Mouse (Mus musculus) CH12.LX (cell line): ENCODE measurements around the gene Zfp609. TPM values are rescaled to one million over a fixed set of nuclear protein-coding genes. Genes with fewer than 3 reads are reported as not detected.

Experiments
- DNase-seq: peaks from one replicate; pipeline ENCODE4 v3.0.0-alpha.2; 2013; ENCODE audit errors: extremely low read depth
- H3K27ac ChIP-seq: 2 replicates; pipeline ENCODE4 v1.5.1; 2012; ENCODE audit warnings: low read depth, mild to moderate bottlenecking, control low read depth, moderate library complexity; ENCODE audit not compliant: insufficient read depth
- H3K27me3 ChIP-seq: replicated peaks from 2 replicates; pipeline ENCODE3; 2012; ENCODE audit warnings: inconsistent platforms
- H3K36me3 ChIP-seq, 2 experiments: replicated peaks in 1 of 2; 2 replicates each; pipeline versions ENCODE3 to v1.6.1; 2012; ENCODE audit warnings: inconsistent platforms in 1 of 2, low read length in 1 of 2, mild to moderate bottlenecking in 1 of 2, mixed read lengths in 1 of 2, moderate library complexity in 1 of 2; ENCODE audit not compliant: control insufficient read depth in 1 of 2, insufficient read depth in 1 of 2
- H3K4me1 ChIP-seq, 2 experiments: 2 replicates each; pipeline ENCODE4 v1.6.1; 2012; ENCODE audit warnings: inconsistent platforms in 1 of 2, moderate library complexity in 1 of 2; ENCODE audit not compliant: insufficient read depth in 2 of 2, control insufficient read depth in 1 of 2
- H3K4me2 ChIP-seq: 2 replicates; pipeline ENCODE4 v1.6.1; 2012; ENCODE audit warnings: low read depth, mild to moderate bottlenecking, control low read depth; ENCODE audit not compliant: poor library complexity, insufficient read depth, severe bottlenecking
- H3K4me3 ChIP-seq, 3 experiments: fragments of 150-350 bp in 1 of 3; sonication (generic) in 1 of 3; replicated peaks in 1 of 3; 2 replicates each; pipeline versions ENCODE3 to v1.5.1; 2011 to 2012; ENCODE audit warnings: low read depth in 2 of 3, low read length in 2 of 3, mild to moderate bottlenecking in 2 of 3, moderate library complexity in 2 of 3, control low read depth in 1 of 3, improper control_type of control experiment in 1 of 3, inconsistent platforms in 1 of 3, mixed read lengths in 1 of 3; ENCODE audit not compliant: poor library complexity in 1 of 3
- H3K79me2 ChIP-seq: replicated peaks from 2 replicates; pipeline ENCODE4 v1.6.1; 2012; ENCODE audit warnings: mild to moderate bottlenecking, moderate library complexity; ENCODE audit not compliant: control insufficient read depth, poor library complexity, insufficient read depth, severe bottlenecking; ENCODE audit errors: extremely low read depth
- H3K9ac ChIP-seq: 2 replicates; pipeline ENCODE4 v1.6.1; 2012; ENCODE audit warnings: low read depth, mild to moderate bottlenecking, control low read depth, moderate library complexity; ENCODE audit not compliant: insufficient read depth
- H3K9me3 ChIP-seq: replicated peaks from 2 replicates; pipeline ENCODE3; 2012; ENCODE audit warnings: low read length, inconsistent platforms, mixed read lengths
- CTCF ChIP-seq, 2 experiments: IDR thresholded peaks in 1 of 2; conservative IDR thresholded peaks in 1 of 2; 2 replicates each; pipeline ENCODE4 v1.5.1; 2011 to 2012; ENCODE audit warnings: low read depth in 2 of 2, low read length in 2 of 2, improper control_type of control experiment in 1 of 2, inconsistent platforms in 1 of 2, mild to moderate bottlenecking in 1 of 2, moderate library complexity in 1 of 2
- E2F4 ChIP-seq: IDR thresholded peaks from 2 replicates; pipeline ENCODE4 v1.6.1; 2011; ENCODE audit warnings: low read depth, low read length, improper control_type of control experiment; ENCODE audit not compliant: insufficient replicate concordance
- ELF1 ChIP-seq: IDR thresholded peaks from 2 replicates; pipeline ENCODE4 v1.6.1; 2014; ENCODE audit warnings: low read depth, mild to moderate bottlenecking, inconsistent platforms, low read length, improper control_type of control experiment
- EP300 ChIP-seq: IDR thresholded peaks from 2 replicates; pipeline ENCODE4 v1.6.1; 2011; ENCODE audit warnings: low read length, improper control_type of control experiment
- HCFC1 ChIP-seq: IDR thresholded peaks from 2 replicates; pipeline ENCODE4 v1.6.1; 2012; ENCODE audit warnings: low read depth, mild to moderate bottlenecking, inconsistent platforms, low read length, improper control_type of control experiment
- IRF4 ChIP-seq: IDR thresholded peaks from 2 replicates; pipeline ENCODE4 v1.6.1; 2014; ENCODE audit warnings: low read depth, mild to moderate bottlenecking, inconsistent platforms, low read length, improper control_type of control experiment
- MEF2A ChIP-seq: IDR thresholded peaks from 2 replicates; pipeline ENCODE4 v1.6.1; 2014; ENCODE audit warnings: low read depth, mild to moderate bottlenecking, inconsistent platforms, low read length, improper control_type of control experiment, borderline replicate concordance
- NELFE ChIP-seq: IDR thresholded peaks from 2 replicates; pipeline ENCODE4 v1.6.1; 2011; ENCODE audit warnings: low read depth, low read length, improper control_type of control experiment
- POLR2A ChIP-seq: IDR thresholded peaks from 2 replicates; pipeline ENCODE4 v1.6.1; 2011; ENCODE audit warnings: low read depth, mild to moderate bottlenecking, improper control_type of control experiment, low read length
- RAD21 ChIP-seq: IDR thresholded peaks from 2 replicates; pipeline ENCODE4 v1.6.1; 2011; ENCODE audit warnings: low read depth, mild to moderate bottlenecking, low read length, improper control_type of control experiment, moderate library complexity
- SMC3 ChIP-seq: IDR thresholded peaks from 2 replicates; pipeline ENCODE4 v1.6.1; 2011; ENCODE audit warnings: low read depth, low read length, improper control_type of control experiment
- TBP ChIP-seq: conservative IDR thresholded peaks from 2 replicates; pipeline ENCODE4 v1.6.1; 2011; ENCODE audit warnings: low read depth, low read length, improper control_type of control experiment
- USF2 ChIP-seq: conservative IDR thresholded peaks from 2 replicates; pipeline ENCODE4 v1.6.1; 2011; ENCODE audit warnings: low read depth, low read length, improper control_type of control experiment
- ZC3H11A ChIP-seq: IDR thresholded peaks from 2 replicates; pipeline ENCODE4 v1.6.1; 2012; ENCODE audit warnings: low read depth, mild to moderate bottlenecking, inconsistent platforms, low read length, improper control_type of control experiment
- dilution Hi-C: fragments of 300-500 bp; cut with MboI; formaldehyde crosslinking; loops from 2 replicates; pipeline ENCODE4 v1.14.3; 2020; ENCODE audit warnings: low sequenced_read_pairs; ENCODE audit not compliant: extremely low pct_unique_long_range_greater_than_20kb, extremely low pct_ligation_motif_present
- in situ Hi-C: fragments of 300-500 bp; cut with MboI; formaldehyde crosslinking; loops from 3 replicates; pipeline ENCODE4 v1.14.3; 2019; ENCODE audit warnings: low sequenced_read_pairs, low pct_ligation_motif_present, low pct_unique_long_range_greater_than_20kb, mixed read lengths
- polyA plus RNA-seq: library from polyadenylated mRNA; unstranded; fragments of >175 nt; gene quantifications from 2 replicates; pipeline ENCODE4 v1.2.1, GENCODE M21; 2012; ENCODE audit warnings: low read depth; ENCODE audit not compliant: insufficient read length
- total RNA-seq, 2 experiments: library from RNA; depleted of rRNA; stranded (reverse); fragments of 300-350 nt in 1 of 2; fragments of >200 nt in 1 of 2; gene quantifications; 2 replicates each; pipeline ENCODE4 v1.2.3; 2012 to 2014

The Zfp609 gene
- total and polyA plus RNA-seq, 3 experiments, result 1.2 to 15.4 (median 3.2) TPM

DNA sequence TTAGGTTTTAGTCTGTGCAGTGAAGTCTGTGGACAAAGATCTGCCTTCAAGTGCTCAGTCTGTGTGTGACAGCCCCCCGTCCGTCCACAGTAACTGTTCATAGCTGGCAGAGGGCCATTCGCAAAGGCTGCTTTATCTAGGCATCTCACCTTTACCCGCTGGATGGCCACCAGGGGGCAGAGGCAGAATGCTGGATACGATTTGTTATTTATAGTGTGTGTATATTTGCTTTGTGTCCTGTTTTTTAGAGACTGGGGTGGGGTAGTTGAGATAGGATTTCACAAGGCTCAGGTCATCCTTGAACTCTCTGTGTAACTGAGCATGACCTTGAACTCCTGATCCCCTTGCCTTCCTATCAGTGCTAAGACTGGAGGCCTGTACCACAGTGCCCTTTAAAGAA is 161.3 kb downstream of the Zfp609 start:
- H3K36me3 ChIP-seq, result no peaks in the 10 kb centered on the region
- DNase-seq, result peak; percentile 67
- peaks cover 6 to 18% of the 10 kb centered on the region in 2 experiments; a peak in 2 of 4 replicates for H3K4me1 ChIP-seq
- H3K27ac ChIP-seq, result no peak overlapping the region
- H3K9me3 ChIP-seq, result no peaks in the 10 kb centered on the region
- TF ChIP-seq ELF1, result 0 out of 2 replicates have a peak, but pooled peaks have one; percentile 12
- peak; percentile 73; the same call in 1 of the 2 replicates for TF ChIP-seq MEF2A
- no peak for TF ChIP-seq POLR2A
- TF ChIP-seq CTCF (conservative IDR thresholded peaks at IDR 0.05 in 1 of 2, IDR thresholded peaks at IDR 0.05 in 1 of 2; ENCODE audit: low read depth in 2 of 2, low read length in 2 of 2), result peak; percentile 53 to 89
- peak; percentile 88 for TF ChIP-seq SMC3
- TF ChIP-seq RAD21, result peak; percentile 82
- no peak for TF ChIP-seq USF2
- 0 out of 2 replicates have a peak, but pooled peaks have one; percentile 28 for TF ChIP-seq NELFE
- TF ChIP-seq ZC3H11A, result peak; percentile 57
- peak; percentile 32; the same call in 1 of the 2 replicates for TF ChIP-seq IRF4
- dilution Hi-C loops, result no loop called here
- no peak overlapping the region for H3K4me2 ChIP-seq
- H3K79me2 ChIP-seq, result no peaks in the 10 kb centered on the region
- no peak overlapping the region for H3K9ac ChIP-seq
- in situ Hi-C loops, result no loop called here
- no peak overlapping the region for H3K4me3 ChIP-seq
- H3K27me3 ChIP-seq, result no peaks in the 10 kb centered on the region

DNA sequence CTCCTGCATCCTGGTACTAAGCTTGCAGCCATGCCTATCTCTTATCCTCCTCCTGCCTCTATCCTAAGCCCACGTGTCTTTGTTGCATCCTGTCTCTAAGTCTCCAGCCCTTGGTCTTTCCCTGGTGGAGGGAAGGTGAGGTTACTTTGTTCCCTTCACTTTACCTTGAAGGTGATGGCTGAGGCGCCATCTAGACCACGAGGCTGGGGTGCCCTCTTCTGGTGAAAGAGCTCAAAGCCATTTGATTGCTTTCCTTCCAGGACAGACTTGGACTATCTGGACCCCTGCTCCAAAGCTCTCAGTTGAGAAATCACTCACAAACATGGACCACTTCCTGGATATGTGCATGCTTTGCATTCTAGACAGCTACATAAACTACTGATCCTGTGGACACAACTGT is 163.2 kb downstream of the Zfp609 start:
- Histone ChIP-seq H3K9me3 (no peaks in the 10 kb centered on the region), H3K4me2 (no peak overlapping the region), H3K9ac (no peak overlapping the region), H3K4me1 (peaks cover 6 to 20% of the 10 kb centered on the region in 2 experiments; a peak in 2 of 4 replicates), H3K79me2 (no peaks in the 10 kb centered on the region), H3K4me3 (no peak overlapping the region), H3K36me3 (no peaks in the 10 kb centered on the region), H3K27ac (no peak overlapping the region), H3K27me3 (no peaks in the 10 kb centered on the region)
- DNase-seq, result peak; percentile 44
- dilution Hi-C loops, result no loop called here
- peak; percentile 87 for TF ChIP-seq RAD21
- peak; percentile 85 for TF ChIP-seq SMC3
- TF ChIP-seq EP300, result no peak
- TF ChIP-seq ZC3H11A, result peak; percentile 58
- TF ChIP-seq CTCF (conservative IDR thresholded peaks at IDR 0.05 in 1 of 2, IDR thresholded peaks at IDR 0.05 in 1 of 2; ENCODE audit: low read depth in 2 of 2, low read length in 2 of 2), result peak; percentile 60 to 93
- TF ChIP-seq TBP, result no peak
- in situ Hi-C loops, result loop anchor here (5.0 kb wide), 1 partner anchor 57 kb away; no protein-coding TSS in a partner anchor

DNA sequence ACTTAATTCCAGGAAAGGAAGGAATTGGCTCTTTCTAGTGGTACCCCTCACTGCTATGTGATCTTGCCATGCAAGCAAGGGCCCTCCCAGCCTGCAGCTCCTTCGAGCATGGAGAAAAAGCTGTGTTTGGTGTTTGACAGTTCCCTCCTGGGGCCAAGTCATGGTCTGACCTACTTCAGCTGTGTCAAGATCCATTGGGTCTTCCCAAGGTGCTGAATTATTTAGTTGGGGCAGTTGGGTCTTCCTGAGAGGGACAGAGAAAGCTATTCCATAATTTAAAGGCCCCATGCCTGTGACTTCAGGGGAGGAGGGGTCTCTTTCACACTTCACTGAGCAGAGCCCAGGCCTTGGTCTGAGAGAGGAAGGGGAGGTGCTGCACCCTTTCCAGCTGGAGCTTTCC is 165.9 kb downstream of the Zfp609 start:
- H3K27me3 ChIP-seq, result no peaks in the 10 kb centered on the region
- dilution Hi-C loops, result no loop called here

More for the DNA sequence above, 165.9 kb downstream of the Zfp609 start:
- Histone ChIP-seq H3K4me2 (no peak overlapping the region), H3K4me1 (peaks cover 6 to 22% of the 10 kb centered on the region in 2 experiments; a peak in 2 of 4 replicates), H3K27ac (no peak overlapping the region), H3K79me2 (no peaks in the 10 kb centered on the region), H3K36me3 (no peaks in the 10 kb centered on the region)
- DNase-seq, result no peak
- in situ Hi-C loops, result loop anchor here (5.0 kb wide), 1 partner anchor 54 kb away; no protein-coding TSS in a partner anchor
- TF ChIP-seq POLR2A (no peak), USF2 (no peak), RAD21 (no peak), HCFC1 (no peak), E2F4 (no peak)
- TF ChIP-seq, all 38 proteins: peak for 0
- Histone ChIP-seq H3K9ac (no peak overlapping the region), H3K4me3 (no peak overlapping the region), H3K9me3 (no peaks in the 10 kb centered on the region)
